Mouse (Mus musculus): ENCODE results near the gene Creb3l1. TPM values are rescaled to one million over a fixed set of nuclear protein-coding genes. Genes with fewer than 3 reads are reported as not detected.

Gene Creb3l1
- polyA plus RNA-seq, 1 experiment = 4.5 TPM

GRCm38 (mm10) chr2:92020676-92021265, 3.5 kb downstream of the Creb3l1 start:
- H3K4me1 ChIP-seq (ENCODE audit: control insufficient read depth, insufficient read depth, insufficient read length, low read length) = 0 out of 2 replicates have a peak, but pooled peaks cover 3% of the 10 kb centered on the region
- H3K27ac ChIP-seq (replicated peaks; ENCODE audit: low read depth, low read length) = no peak overlapping the region
- H3K4me3 ChIP-seq (ENCODE audit: insufficient read depth, low read depth, low read length) = no peak overlapping the region

DNA sequence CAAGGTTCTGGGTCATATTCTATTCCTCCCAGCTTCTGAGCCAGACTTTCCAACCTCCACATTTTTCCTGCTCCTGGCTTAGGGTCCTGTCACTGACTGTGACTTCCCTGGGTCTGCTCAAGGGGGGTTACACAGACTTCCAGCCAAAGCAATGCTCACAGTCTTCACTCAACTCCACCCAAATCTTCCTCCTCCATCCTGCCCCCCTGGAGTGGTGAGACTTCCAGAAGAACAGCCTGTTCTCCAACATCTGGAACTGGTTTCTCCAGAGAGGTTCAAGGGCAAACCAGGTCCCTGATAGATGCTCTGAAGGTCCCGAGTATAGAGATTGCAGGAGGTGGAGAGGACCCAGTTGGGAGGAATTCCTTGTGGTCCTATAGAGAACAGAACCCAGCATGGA, 6.9 kb downstream of the Creb3l1 start:
- Histone ChIP-seq H3K4me1 (ENCODE audit: control insufficient read depth, insufficient read depth, insufficient read length, low read length) (peaks cover 13% of the 10 kb centered on the region), H3K4me3 (ENCODE audit: insufficient read depth, low read depth, low read length) (no peak overlapping the region), H3K27ac (replicated peaks; ENCODE audit: low read depth, low read length) (no peak overlapping the region)

- peaks cover 14% of the 10 kb centered on the region for H3K4me1 ChIP-seq (ENCODE audit: control insufficient read depth, insufficient read depth, insufficient read length, low read length)
- H3K4me3 ChIP-seq (ENCODE audit: insufficient read depth, low read depth, low read length) = no peak overlapping the region
- 0 out of 2 replicates have a peak overlapping the region, but pooled peaks have one; percentile 36 for H3K27ac ChIP-seq (replicated peaks; ENCODE audit: low read depth, low read length)
Measured at GRCm38 (mm10) chr2:92016981-92017380, 7.3 kb downstream of the Creb3l1 start.

- Histone ChIP-seq H3K4me1 (ENCODE audit: control insufficient read depth, insufficient read depth, insufficient read length, low read length) (peaks cover 23% of the 10 kb centered on the region), H3K27ac (replicated peaks; ENCODE audit: low read depth, low read length) (no peak overlapping the region), H3K4me3 (ENCODE audit: insufficient read depth, low read depth, low read length) (no peak overlapping the region)
Measured at GRCm38 (mm10) chr2:92014891-92015290, 9.4 kb downstream of the Creb3l1 start.

GRCm38 (mm10) chr2:92014248-92014647, 10.1 kb downstream of the Creb3l1 start:
- no peak overlapping the region for H3K4me3 ChIP-seq (ENCODE audit: insufficient read depth, low read depth, low read length)
- H3K27ac ChIP-seq (replicated peaks; ENCODE audit: low read depth, low read length) = no peak overlapping the region
- H3K4me1 ChIP-seq (ENCODE audit: control insufficient read depth, insufficient read depth, insufficient read length, low read length) = peaks cover 23% of the 10 kb centered on the region

DNA sequence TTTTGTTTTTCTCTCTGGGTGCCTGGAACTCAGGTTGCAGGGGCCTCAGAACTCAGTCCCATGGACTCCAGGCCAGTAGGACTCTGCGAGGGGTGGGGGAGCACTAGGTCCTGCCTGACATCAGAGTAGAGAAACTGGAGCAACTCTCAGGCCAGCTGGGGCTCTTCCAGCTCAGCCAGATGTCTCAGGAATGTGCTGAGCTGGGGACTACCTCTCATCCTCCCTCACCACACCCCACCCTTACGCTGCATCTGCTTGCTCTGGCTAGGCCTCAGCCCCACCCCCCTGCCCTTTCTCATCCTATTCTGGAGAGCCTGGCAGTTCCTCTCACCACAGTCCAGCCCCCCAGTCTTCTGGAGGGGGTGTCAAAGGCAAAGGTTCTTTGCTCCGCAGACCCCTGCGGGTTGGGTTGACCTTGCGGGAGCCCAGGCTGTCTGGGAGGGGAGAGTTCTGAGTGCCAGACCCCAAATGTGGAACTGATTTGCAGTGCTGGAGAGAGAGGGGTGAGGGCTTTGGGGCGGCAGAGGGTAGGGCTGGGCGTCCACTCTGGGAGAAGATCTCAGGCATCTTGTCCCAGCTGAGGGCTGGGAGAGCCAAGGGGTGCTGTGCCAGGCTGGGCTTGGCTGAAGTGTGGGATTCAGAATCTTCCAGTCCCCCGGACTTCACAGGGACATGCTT, 11.4 kb downstream of the Creb3l1 start:
- H3K4me3 ChIP-seq (ENCODE audit: insufficient read depth, low read depth, low read length) = no peak overlapping the region
- peaks cover 23% of the 10 kb centered on the region for H3K4me1 ChIP-seq (ENCODE audit: control insufficient read depth, insufficient read depth, insufficient read length, low read length)
- no peak overlapping the region for H3K27ac ChIP-seq (replicated peaks; ENCODE audit: low read depth, low read length)

DNA sequence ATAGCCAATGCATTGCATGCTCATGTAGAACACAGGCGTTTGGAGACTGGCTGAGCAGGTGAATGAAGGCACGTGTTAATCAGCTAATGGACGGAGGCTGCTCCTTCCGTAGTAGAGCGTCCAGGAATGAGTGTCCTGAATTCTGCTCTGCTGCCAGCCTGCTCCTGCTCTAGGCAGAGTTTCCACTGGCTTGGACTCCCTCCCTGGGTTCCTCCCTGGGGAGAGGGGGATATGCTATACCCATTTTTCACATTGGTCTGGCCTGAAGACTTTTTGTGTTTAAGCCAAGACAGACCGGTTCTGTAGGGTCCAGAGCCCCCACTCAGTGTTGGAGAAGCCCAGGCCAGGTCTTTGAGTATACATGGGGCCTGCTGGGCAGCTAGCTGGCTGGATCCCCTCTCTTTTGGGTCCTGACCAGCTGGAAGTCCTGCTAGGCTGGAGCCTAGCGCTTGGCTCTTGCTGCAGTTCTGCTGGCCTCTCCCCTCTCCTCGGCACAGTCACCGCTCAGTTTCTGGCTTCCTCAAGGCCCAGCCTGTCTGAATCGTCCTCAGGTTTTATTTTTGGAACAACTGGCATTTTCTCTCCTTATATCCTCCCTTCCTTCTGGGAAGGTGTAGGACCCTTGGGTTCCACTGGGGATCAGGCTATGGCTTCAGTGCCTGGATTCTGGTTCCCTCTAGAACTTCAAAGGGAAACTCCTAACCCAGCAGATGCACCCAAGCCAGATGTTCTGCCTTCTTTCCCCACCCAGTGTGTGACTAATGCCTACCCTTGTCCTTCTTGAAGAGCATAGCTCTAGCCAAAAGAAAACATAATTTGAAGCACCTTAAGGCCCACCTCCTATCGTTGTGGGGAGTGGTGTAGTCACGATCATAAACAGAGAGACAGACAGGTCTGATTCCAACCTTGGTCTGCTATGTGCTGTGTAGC, 12.6 kb downstream of the Creb3l1 start:
- H3K27ac ChIP-seq (replicated peaks; ENCODE audit: low read depth, low read length) = peak overlapping the region; percentile 17; the same call in 1 of the 2 replicates

DNA sequence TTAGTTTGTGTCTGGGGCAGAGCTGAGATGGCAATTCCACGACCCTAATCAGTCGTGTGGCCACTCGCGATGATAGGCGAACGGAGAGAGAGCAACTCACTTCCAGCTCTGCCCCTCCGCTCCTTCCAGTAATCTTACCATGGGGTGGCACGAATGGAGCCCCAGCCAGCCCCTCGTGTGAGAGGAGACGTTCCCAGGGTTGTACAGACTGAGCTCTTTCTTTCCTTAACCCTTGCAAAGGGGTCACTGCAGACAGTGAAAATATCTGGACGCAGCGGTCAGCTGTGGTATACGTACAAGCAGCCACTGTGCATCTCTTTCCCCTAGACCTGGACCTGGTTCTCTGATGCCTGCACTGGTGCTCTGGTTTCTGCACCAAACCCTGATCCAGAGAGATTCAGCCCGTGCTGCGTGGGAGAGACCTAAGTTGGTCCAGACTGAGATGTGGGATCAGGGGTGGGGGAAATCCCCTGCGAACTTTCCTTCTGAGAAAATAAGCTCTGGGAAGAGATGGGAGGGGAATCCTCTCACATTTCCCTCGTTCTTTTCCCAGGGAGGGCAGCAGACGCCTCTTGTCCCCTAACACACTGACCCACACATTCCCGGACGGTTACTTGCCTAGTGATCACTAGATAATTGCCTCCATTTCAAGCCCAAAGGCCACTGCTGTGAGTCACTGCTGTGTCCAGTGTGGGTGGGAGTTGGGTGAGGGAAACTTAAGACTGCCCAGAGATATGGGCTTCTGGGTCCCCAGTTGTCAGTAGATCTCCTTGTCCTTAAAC, 15.5 kb downstream of the Creb3l1 start:
- Histone ChIP-seq H3K4me1 (ENCODE audit: control insufficient read depth, insufficient read depth, insufficient read length, low read length) (peaks cover 18% of the 10 kb centered on the region), H3K27ac (replicated peaks; ENCODE audit: low read depth, low read length) (peak overlapping the region; percentile 61; the same call in 1 of the 2 replicates), H3K4me3 (ENCODE audit: insufficient read depth, low read depth, low read length) (peak overlapping the region; percentile 64)

More for the DNA sequence above, 12.6 kb downstream of the Creb3l1 start:
- Histone ChIP-seq H3K4me3 (ENCODE audit: insufficient read depth, low read depth, low read length) (no peak overlapping the region), H3K4me1 (ENCODE audit: control insufficient read depth, insufficient read depth, insufficient read length, low read length) (peaks cover 23% of the 10 kb centered on the region)

DNA sequence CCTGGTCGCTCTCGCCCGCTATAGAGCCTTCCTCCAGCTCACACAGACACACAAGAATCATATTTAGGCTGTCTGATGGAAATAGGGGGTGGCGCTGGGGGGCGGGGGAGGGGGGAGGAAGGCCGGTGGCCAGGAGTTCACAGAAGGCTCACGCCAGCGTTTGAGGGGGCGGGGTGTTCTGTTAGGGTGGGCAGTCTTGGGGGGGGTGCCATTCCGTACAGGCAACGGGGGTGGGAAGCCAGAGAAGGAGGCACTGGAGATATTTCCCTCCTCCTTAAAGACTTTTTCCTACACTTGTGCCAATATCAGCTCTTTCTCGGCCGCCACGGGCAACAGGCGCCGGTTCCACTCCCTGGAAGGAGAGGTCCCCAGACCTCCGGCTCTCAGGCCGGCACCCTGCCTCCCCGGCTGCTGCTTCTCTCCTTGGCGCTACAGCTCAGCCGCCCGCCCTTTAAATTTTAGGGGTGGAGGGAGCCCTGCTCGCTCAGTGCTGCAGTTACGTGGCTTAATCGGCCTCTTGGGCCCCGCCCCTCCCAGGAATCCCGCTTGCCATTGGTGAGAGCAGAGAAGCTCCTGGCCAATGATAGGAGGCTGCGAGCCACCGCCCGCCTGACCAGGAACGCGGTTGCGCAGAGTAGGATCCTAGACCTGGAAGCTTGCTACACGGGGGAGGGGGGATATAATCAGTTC, 16.2 kb downstream of the Creb3l1 start:
- peak overlapping the region; percentile 61; the same call in 1 of the 2 replicates for H3K27ac ChIP-seq (replicated peaks; ENCODE audit: low read depth, low read length)
- peak overlapping the region; percentile 64 for H3K4me3 ChIP-seq (ENCODE audit: insufficient read depth, low read depth, low read length)
- H3K4me1 ChIP-seq (ENCODE audit: control insufficient read depth, insufficient read depth, insufficient read length, low read length) = peaks cover 18% of the 10 kb centered on the region

- Histone ChIP-seq H3K4me1 (ENCODE audit: control insufficient read depth, insufficient read depth, insufficient read length, low read length) (peaks cover 11% of the 10 kb centered on the region), H3K4me3 (ENCODE audit: insufficient read depth, low read depth, low read length) (peak overlapping the region; percentile 43), H3K27ac (replicated peaks; ENCODE audit: low read depth, low read length) (no peak overlapping the region)
Measured at GRCm38 (mm10) chr2:92006983-92007921, 17.1 kb downstream of the Creb3l1 start.

GRCm38 (mm10) chr2:92006491-92006890, 17.8 kb downstream of the Creb3l1 start:
- Histone ChIP-seq H3K4me3 (ENCODE audit: insufficient read depth, low read depth, low read length) (no peak overlapping the region), H3K27ac (replicated peaks; ENCODE audit: low read depth, low read length) (no peak overlapping the region), H3K4me1 (ENCODE audit: control insufficient read depth, insufficient read depth, insufficient read length, low read length) (peaks cover 7% of the 10 kb centered on the region; the same call in 1 of the 2 replicates)

GRCm38 (mm10) chr2:92004617-92005016, 19.7 kb downstream of the Creb3l1 start:
- H3K4me3 ChIP-seq (ENCODE audit: insufficient read depth, low read depth, low read length) = no peak overlapping the region
- H3K27ac ChIP-seq (replicated peaks; ENCODE audit: low read depth, low read length) = no peak overlapping the region
- H3K4me1 ChIP-seq (ENCODE audit: control insufficient read depth, insufficient read depth, insufficient read length, low read length) = no peaks in the 10 kb centered on the region; the same call in 1 of the 2 replicates

- Histone ChIP-seq H3K4me1 (ENCODE audit: control insufficient read depth, insufficient read depth, insufficient read length, low read length) (peaks cover 3% of the 10 kb centered on the region; the same call in 1 of the 2 replicates), H3K27ac (replicated peaks; ENCODE audit: low read depth, low read length) (no peak overlapping the region), H3K4me3 (ENCODE audit: insufficient read depth, low read depth, low read length) (no peak overlapping the region)
Measured at GRCm38 (mm10) chr2:91997905-91998608, 26.2 kb downstream of the Creb3l1 start.
